9 mouse cellular contexts compared by ENCODE assay signal in the genomic region with DNA sequence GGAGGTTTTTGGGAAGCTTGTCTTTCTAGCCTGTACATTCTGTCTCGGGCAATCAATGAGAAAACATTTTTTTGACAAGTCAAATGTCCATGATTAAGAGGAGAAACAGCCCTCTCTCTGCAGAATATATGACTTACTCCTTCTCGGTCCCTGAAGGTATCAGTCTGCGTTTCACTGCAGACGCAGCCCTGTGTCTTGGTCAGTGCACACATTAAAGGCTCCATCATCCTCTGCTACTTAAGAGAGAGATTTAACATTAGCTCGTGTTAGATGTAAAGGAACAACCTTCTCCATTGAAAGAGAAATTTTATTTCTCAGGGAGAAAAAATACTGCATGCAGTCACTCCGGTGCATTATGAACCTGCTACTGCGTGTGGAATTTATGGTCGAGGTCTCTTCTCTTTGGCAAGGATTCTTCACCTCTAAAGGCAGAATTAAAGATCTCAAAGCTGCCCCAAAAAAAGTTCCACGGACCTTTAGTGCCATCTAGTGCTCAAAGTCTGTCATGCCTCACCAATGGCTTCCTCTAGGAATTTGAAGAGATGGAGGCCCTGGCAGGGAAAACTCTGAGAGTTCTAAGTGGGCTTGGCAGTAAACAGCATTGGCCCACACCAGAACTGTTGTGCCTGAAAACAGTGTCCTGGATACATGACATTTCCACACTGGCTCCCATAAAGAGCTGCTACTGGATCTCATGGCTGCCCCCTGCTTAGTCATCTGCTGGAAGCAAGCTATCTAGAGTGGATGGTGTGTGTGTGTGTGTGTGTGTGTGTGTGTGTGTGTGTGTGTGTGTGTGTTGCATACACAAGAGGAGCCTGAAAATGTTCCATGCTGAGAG.
DNase-seq lines count a peak whose midpoint lies in the region; ATAC-seq and TF ChIP-seq lines count a peak whose summit lies in the region.
"Had no signal": no experiment of that assay in that cellular context is flagged by ENCODE, and none has a peak within 500 bp of the region (broad histone marks: within the 10 kb centered on the region; RNA-seq: fewer than 3 reads in every experiment).

No protein-coding gene starts in this region.

- H3K4me2 ChIP-seq in embryonic facial prominence, embryonic 11.5 days (ENCODE audit: low read depth, low read length) = no peak overlapping the region
- H3K4me2 ChIP-seq in heart, postnatal 0 days (ENCODE audit: low read depth, low read length) = no peak overlapping the region
- no peak overlapping the region for H3K4me2 ChIP-seq in kidney, postnatal 0 days (ENCODE audit: low read length)
- H3K4me2 ChIP-seq in neural tube, embryonic 11.5 days (ENCODE audit: low read depth) = no peak overlapping the region
- H3K4me2 ChIP-seq: embryonic facial prominence, embryonic 13.5 days had no signal

- H3K27me3 ChIP-seq in embryonic facial prominence, embryonic 11.5 days (ENCODE audit: control insufficient read depth, insufficient read depth, low read length) = no peaks in the 10 kb centered on the region
- no peaks in the 10 kb centered on the region for H3K27me3 ChIP-seq in heart, postnatal 0 days (ENCODE audit: control insufficient read depth, insufficient read depth, low read length)
- no peaks in the 10 kb centered on the region for H3K27me3 ChIP-seq in kidney, postnatal 0 days (ENCODE audit: insufficient read depth, low read length)
- no peaks in the 10 kb centered on the region for H3K27me3 ChIP-seq in liver, adult 2 months (ENCODE audit: control insufficient read depth, insufficient read depth, low read length)
- H3K27me3 ChIP-seq in neural tube, embryonic 11.5 days (ENCODE audit: control insufficient read depth, insufficient read depth, low read length) = no peaks in the 10 kb centered on the region
- H3K27me3 ChIP-seq: embryonic facial prominence, embryonic 13.5 days had no signal

- no peaks in the 10 kb centered on the region for H3K79me2 ChIP-seq in liver, adult 2 months (ENCODE audit: control insufficient read depth, insufficient read depth, low read length)

- WGBS in embryonic facial prominence, embryonic 11.5 days = 45% methylated on average over 9 of the region's 9 CpGs
- 39% methylated on average over 9 of the region's 9 CpGs for WGBS in heart, postnatal 0 days
- WGBS in kidney, postnatal 0 days = 20% methylated on average over 9 of the region's 9 CpGs
- WGBS in liver, adult 2 months = 35% methylated on average over 9 of the region's 9 CpGs
- WGBS in neural tube, embryonic 11.5 days = 30% methylated on average over 9 of the region's 9 CpGs

- DNase-seq in CD4-positive helper T cell, adult 2 months (ENCODE audit: low read depth, low spot score) = peak; percentile 47
- peak; percentile 74 for DNase-seq in adrenal gland, postnatal 14 days
- DNase-seq in embryonic facial prominence, embryonic 11.5 days (ENCODE audit: low spot score) = peak; percentile 90
- peak; percentile 76 for DNase-seq in heart, postnatal 0 days (ENCODE audit: low spot score)
- peak; percentile 90 for DNase-seq in kidney, postnatal 0 days (ENCODE audit: low spot score)
- DNase-seq in liver, adult 2 months (ENCODE audit: extremely low read depth, low read depth, low spot score) = peak; percentile 32
- peak; percentile 75 for DNase-seq in neural tube, embryonic 11.5 days (ENCODE audit: low spot score)
- peak; percentile 62 for DNase-seq in thymus, postnatal 0 days (ENCODE audit: low spot score)

- no peak for TF ChIP-seq POLR2A in liver, adult 2 months (IDR thresholded peaks at IDR 0.05; ENCODE audit: extremely low read depth, insufficient read depth, low read length)

- no peaks in the 10 kb centered on the region for H3K36me3 ChIP-seq in embryonic facial prominence, embryonic 11.5 days (replicated peaks; ENCODE audit: control insufficient read depth, insufficient read depth, low read depth, low read length)
- H3K36me3 ChIP-seq in heart, postnatal 0 days (replicated peaks; ENCODE audit: control insufficient read depth, insufficient read depth, low read length) = no peaks in the 10 kb centered on the region
- H3K36me3 ChIP-seq in kidney, postnatal 0 days (ENCODE audit: insufficient read depth, low read length) = no peaks in the 10 kb centered on the region
- H3K36me3 ChIP-seq in liver, adult 2 months (ENCODE audit: control insufficient read depth, insufficient read depth, low read length) = no peaks in the 10 kb centered on the region
- H3K36me3 ChIP-seq in neural tube, embryonic 11.5 days (ENCODE audit: control insufficient read depth, insufficient read depth, low read length) = no peaks in the 10 kb centered on the region
- H3K36me3 ChIP-seq: embryonic facial prominence, embryonic 13.5 days had no signal

- no peak for TF ChIP-seq EP300 in heart, postnatal 0 days (IDR thresholded peaks at IDR 0.05; ENCODE audit: low read depth)

- H3K9me3 ChIP-seq in embryonic facial prominence, embryonic 11.5 days (replicated peaks; ENCODE audit: control insufficient read depth, low read length) = no peaks in the 10 kb centered on the region
- H3K9me3 ChIP-seq in heart, postnatal 0 days (replicated peaks; ENCODE audit: control insufficient read depth, low read length) = no peaks in the 10 kb centered on the region
- H3K9me3 ChIP-seq in kidney, postnatal 0 days (replicated peaks; ENCODE audit: low read length) = no peaks in the 10 kb centered on the region
- no peaks in the 10 kb centered on the region for H3K9me3 ChIP-seq in neural tube, embryonic 11.5 days (ENCODE audit: control insufficient read depth, low read length)
- H3K9me3 ChIP-seq: embryonic facial prominence, embryonic 13.5 days had no signal

- no peak overlapping the region for H3K9ac ChIP-seq in embryonic facial prominence, embryonic 11.5 days (replicated peaks; ENCODE audit: low read length)
- H3K9ac ChIP-seq in heart, postnatal 0 days (replicated peaks; ENCODE audit: low read depth, low read length) = no peak overlapping the region
- no peak overlapping the region for H3K9ac ChIP-seq in kidney, postnatal 0 days (ENCODE audit: low read depth, low read length)
- no peak overlapping the region for H3K9ac ChIP-seq in liver, adult 2 months (ENCODE audit: low read depth, low read length)
- no peak overlapping the region for H3K9ac ChIP-seq in neural tube, embryonic 11.5 days (ENCODE audit: low read length)
- H3K9ac ChIP-seq: embryonic facial prominence, embryonic 13.5 days had no signal

- H3K27ac ChIP-seq in embryonic facial prominence, embryonic 11.5 days (replicated peaks; ENCODE audit: low read depth, low read length) = no peak overlapping the region
- H3K27ac ChIP-seq in heart, postnatal 0 days (ENCODE audit: low read depth) = no peak overlapping the region
- no peak overlapping the region for H3K27ac ChIP-seq in kidney, postnatal 0 days
- H3K27ac ChIP-seq in liver, adult 2 months (replicated peaks; ENCODE audit: insufficient read depth, low read depth, low read length) = no peak overlapping the region
- H3K27ac ChIP-seq in neural tube, embryonic 11.5 days (ENCODE audit: low read depth, low read length) = no peak overlapping the region
- H3K27ac ChIP-seq: embryonic facial prominence, embryonic 13.5 days had no signal

- peak; percentile 70 for TF ChIP-seq CTCF in heart, postnatal 0 days (IDR thresholded peaks at IDR 0.05; ENCODE audit: low read depth)
- TF ChIP-seq CTCF in kidney, postnatal 0 days (IDR thresholded peaks at IDR 0.05; ENCODE audit: low read depth) = peak; percentile 84
- TF ChIP-seq CTCF in liver, adult 2 months (IDR thresholded peaks at IDR 0.05; ENCODE audit: low read depth, low read length) = peak; percentile 25; the same call in 1 of the 2 replicates

- 0 out of 2 replicates have a peak, but pooled peaks have one; percentile 55 for ATAC-seq in embryonic facial prominence, embryonic 11.5 days (replicated peaks; ENCODE audit: insufficient number of reproducible peaks, low FRiP score, low TSS enrichment, low read depth)
- ATAC-seq in heart, postnatal 0 days (ENCODE audit: insufficient read depth, low read depth) = peak; percentile 78
- ATAC-seq in kidney, postnatal 0 days (replicated peaks; ENCODE audit: low FRiP score, low read depth) = peak; percentile 43; the same call in 1 of the 2 replicates
- peak; percentile 63 for ATAC-seq in neural tube, embryonic 11.5 days (ENCODE audit: insufficient read depth, low FRiP score, low TSS enrichment)

- no peak overlapping the region for H3K4me3 ChIP-seq in embryonic facial prominence, embryonic 11.5 days (ENCODE audit: low read depth, low read length)
- H3K4me3 ChIP-seq in heart, postnatal 0 days (ENCODE audit: low read depth, low read length) = no peak overlapping the region
- H3K4me3 ChIP-seq in kidney, postnatal 0 days (replicated peaks; ENCODE audit: low read depth, low read length) = no peak overlapping the region
- no peak overlapping the region for H3K4me3 ChIP-seq in liver, adult 2 months (ENCODE audit: insufficient read depth, low read depth, low read length)
- no peak overlapping the region for H3K4me3 ChIP-seq in neural tube, embryonic 11.5 days (ENCODE audit: low read depth, low read length)
- H3K4me3 ChIP-seq: embryonic facial prominence, embryonic 13.5 days had no signal

- H3K4me1 ChIP-seq in embryonic facial prominence, embryonic 11.5 days (ENCODE audit: control insufficient read depth, insufficient read depth, low read length) = no peaks in the 10 kb centered on the region
- no peaks in the 10 kb centered on the region for H3K4me1 ChIP-seq in heart, postnatal 0 days (ENCODE audit: control insufficient read depth, insufficient read depth)
- H3K4me1 ChIP-seq in kidney, postnatal 0 days (replicated peaks; ENCODE audit: insufficient read depth, low read length) = no peaks in the 10 kb centered on the region
- H3K4me1 ChIP-seq in liver, adult 2 months (ENCODE audit: control insufficient read depth, insufficient read depth, low read length) = no peaks in the 10 kb centered on the region
- no peaks in the 10 kb centered on the region for H3K4me1 ChIP-seq in neural tube, embryonic 11.5 days (ENCODE audit: control insufficient read depth, insufficient read depth, low read length)

Comparison
In these comparisons a context has a peak if more than half of its experiments do, and no peak if none do; other contexts are left out.
1. DNase-seq: peak in every context shown above with its lines; median percentile 90 in embryonic facial prominence, embryonic 11.5 days; 90 in kidney, postnatal 0 days; 76 in heart, postnatal 0 days; 75 in neural tube, embryonic 11.5 days; 74 in adrenal gland, postnatal 14 days; 62 in thymus, postnatal 0 days; 47 in CD4-positive helper T cell, adult 2 months; 32 in liver, adult 2 months.
2. CTCF ChIP-seq: peak in every context shown above with its lines; median percentile 84 in kidney, postnatal 0 days; 70 in heart, postnatal 0 days; 25 in liver, adult 2 months.